Mouse (Mus musculus): Measurements from ENCODE around the gene Dand5. TPM values are rescaled to one million over a fixed set of nuclear protein-coding genes. Genes with fewer than 3 reads are reported as not detected.

Gene Dand5
- 6.6 and 7.1 TPM in 2 replicates for polyA plus RNA-seq (2016; fragmentation: Nextera tagmentation; extraction: Ambion mirVana)

DNA sequence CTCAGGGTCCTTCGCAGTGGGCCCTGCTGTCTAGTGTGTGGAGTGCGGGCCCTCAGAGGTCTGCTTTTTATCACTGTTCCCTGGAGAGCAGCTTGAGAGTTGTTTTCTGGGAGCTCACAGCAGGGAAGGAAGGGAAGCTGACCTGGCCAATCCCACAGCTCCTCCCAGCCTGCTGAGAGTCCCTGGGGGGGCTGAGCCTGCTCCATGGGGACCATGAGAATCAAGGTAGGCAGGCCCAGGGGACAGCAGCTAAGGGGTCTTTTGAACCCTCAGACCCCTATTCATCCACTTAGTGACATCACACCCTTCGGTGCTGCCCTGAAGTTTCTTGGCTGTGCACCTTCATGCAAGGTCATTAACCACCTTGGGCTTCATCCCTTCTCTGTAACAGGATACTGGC lies at the start of gene Dand5:
Gene Dand5, minus strand, starts transcription at position 101 of the 400 bp plus-strand sequence.
- 22% methylated on average over 3 of the region's 3 CpGs for WGBS
- H3K4me2 ChIP-seq (replicated peaks), result peak within 1 kb of the TSS; percentile 47

DNA sequence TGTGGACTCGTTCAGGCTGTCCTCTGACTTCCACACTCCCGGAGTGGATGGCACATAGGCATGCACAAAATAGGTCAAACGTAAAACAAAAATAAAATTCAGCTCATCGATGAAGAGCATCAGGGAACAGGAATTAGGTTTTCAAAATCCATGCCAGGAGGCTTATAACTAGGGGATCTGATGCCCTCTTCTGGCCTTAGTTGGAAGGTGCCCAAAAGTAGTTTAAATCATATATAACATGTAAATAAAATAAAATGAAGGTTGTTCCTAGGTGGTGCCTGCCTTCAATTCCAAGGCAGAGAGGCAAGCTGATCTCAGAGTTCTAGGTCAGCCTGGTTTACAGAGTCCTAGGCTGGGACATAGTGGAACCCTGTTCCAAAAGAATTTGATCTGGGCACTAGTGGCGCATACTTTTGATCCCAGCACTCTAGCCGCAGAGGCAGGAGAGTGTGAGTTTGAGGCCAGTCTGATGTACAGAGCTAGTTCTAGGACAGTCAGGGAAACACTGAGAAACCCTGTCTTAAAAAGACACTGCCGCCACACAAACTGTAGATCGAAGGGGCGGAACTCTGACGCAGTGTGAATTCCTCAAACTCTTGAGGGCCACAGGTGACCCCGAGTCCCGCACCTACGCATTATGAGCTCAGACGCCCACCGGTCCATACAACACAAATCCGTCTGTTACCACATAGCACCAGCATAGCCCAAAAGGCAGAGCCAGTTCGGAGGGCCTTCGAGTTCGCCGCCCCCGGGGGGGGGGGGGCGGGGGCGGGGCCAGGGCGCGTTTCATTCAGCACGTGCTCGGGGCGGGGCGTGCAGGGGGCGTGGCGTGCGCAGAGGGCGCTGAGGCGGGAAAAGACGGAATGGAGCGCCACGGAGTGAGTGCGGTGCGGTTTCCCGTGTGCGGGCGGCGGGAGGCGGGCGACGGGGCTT lies 49.0 kb upstream of the Dand5 start, which contains the start of gene Syce2:
Gene Syce2, plus strand, starts transcription at position 736 of the 933 bp plus-strand sequence.
- H3K4me2 ChIP-seq (replicated peaks), result peak within 1 kb of the TSS; percentile 73
- peaks cover 13% of the 10 kb centered on the region for H3K4me1 ChIP-seq
- H3K4me3 ChIP-seq, result peak within 1 kb of the TSS; percentile 39
- peak within 1 kb of the TSS; percentile 56 for H3K9ac ChIP-seq
- no peaks in the 10 kb centered on the region for H3K9me3 ChIP-seq (replicated peaks)
- WGBS, result 13% methylated on average over 46 of the region's 46 CpGs
- H3K27me3 ChIP-seq, result peaks cover 14% of the 10 kb centered on the region
- no peak within 1 kb of the TSS for H3K27ac ChIP-seq
- peak; percentile 59 for ATAC-seq (ENCODE audit: low FRiP score)
- peaks cover 35% of the 10 kb centered on the region for H3K36me3 ChIP-seq

More for the DNA sequence above, at the start of gene Dand5:
- H3K27me3 ChIP-seq, result peaks cover 14% of the 10 kb centered on the region
- H3K9me3 ChIP-seq (replicated peaks), result no peaks in the 10 kb centered on the region
- H3K4me1 ChIP-seq, result peaks cover 10% of the 10 kb centered on the region
- no peak within 1 kb of the TSS for H3K27ac ChIP-seq
- no peak within 1 kb of the TSS for H3K9ac ChIP-seq
- 0 out of 2 replicates have a peak within 1 kb of the TSS, but pooled peaks have one; percentile 4 for H3K4me3 ChIP-seq
- 0 out of 2 replicates have a peak, but pooled peaks have one; percentile 16 for ATAC-seq (ENCODE audit: low FRiP score)
- no peaks in the 10 kb centered on the region for H3K36me3 ChIP-seq

DNA sequence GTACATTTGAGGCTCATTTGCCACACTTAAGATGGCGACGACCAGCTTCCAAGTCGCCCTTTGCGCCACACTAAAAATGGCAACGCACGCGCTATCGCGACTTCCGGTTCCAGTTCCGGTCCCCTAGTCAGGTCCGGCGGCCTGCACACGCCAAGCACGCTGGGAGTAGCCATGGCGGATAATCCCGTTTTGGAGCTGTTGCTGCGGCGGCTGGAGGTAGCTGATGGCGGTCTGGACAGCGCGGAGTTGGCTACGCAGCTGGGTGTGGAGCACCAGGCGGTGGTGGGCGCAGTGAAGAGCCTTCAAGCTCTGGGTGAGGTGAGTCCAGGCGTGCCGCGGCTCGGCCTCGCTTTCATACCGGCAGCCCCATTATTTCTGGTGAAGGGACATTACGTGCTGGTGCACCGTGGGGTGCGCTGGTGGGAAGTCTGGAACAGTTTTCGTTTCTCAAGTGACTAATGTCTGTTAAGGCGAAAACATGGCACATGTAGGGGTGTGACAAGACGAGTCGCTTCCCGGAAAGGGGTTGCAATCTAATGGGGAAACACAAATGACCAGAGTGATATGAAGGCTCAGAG lies 34.3 kb upstream of the Dand5 start, which contains the start of gene Farsa:
Gene Farsa, plus strand, starts transcription at position 126 of the 578 bp plus-strand sequence.
- H3K36me3 ChIP-seq, result peaks cover 28% of the 10 kb centered on the region
- peak within 1 kb of the TSS; percentile 83 for H3K9ac ChIP-seq
- H3K27me3 ChIP-seq, result no peaks in the 10 kb centered on the region; the same call in 1 of the 2 replicates
- peak; percentile 93 for ATAC-seq (ENCODE audit: low FRiP score)
- peak within 1 kb of the TSS; percentile 82 for H3K4me3 ChIP-seq
- H3K4me2 ChIP-seq (replicated peaks), result peak within 1 kb of the TSS; percentile 75
- H3K4me1 ChIP-seq, result peaks cover 13% of the 10 kb centered on the region
- no peaks in the 10 kb centered on the region for H3K9me3 ChIP-seq (replicated peaks)
- under 1% methylated on average over 39 of the region's 39 CpGs for WGBS
- peak within 1 kb of the TSS; percentile 68 for H3K27ac ChIP-seq

DNA sequence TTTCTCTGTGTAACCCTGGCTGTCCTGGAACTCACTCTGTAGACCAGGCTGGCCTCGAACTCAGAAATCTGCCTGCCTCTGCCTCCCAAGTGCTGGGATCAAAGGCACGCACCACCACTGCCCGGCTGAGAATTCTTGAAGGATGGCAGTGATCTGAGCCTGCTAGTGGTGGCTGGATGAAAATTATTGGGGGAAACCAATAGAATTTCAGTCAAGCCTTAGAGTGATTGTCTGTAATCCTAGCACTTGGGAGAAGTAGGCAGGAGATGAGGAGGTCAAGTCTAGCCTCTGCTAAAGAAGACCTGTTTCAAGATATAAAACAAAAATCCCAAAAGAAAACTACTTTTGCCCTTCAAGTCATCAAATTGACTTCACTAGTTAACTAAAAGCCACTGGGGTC lies 33.8 kb upstream of the Dand5 start:
- ATAC-seq (ENCODE audit: low FRiP score), result peak; percentile 39
- Histone ChIP-seq H3K4me1 (peaks cover 13% of the 10 kb centered on the region), H3K27me3 (no peaks in the 10 kb centered on the region; the same call in 1 of the 2 replicates), H3K27ac (no peak overlapping the region), H3K36me3 (peaks cover 22% of the 10 kb centered on the region), H3K4me3 (peak overlapping the region; percentile 82), H3K9me3 (replicated peaks) (no peaks in the 10 kb centered on the region), H3K4me2 (replicated peaks) (peak overlapping the region; percentile 75), H3K9ac (no peak overlapping the region)
- WGBS, result 93% methylated on average over 3 of the region's 3 CpGs

DNA sequence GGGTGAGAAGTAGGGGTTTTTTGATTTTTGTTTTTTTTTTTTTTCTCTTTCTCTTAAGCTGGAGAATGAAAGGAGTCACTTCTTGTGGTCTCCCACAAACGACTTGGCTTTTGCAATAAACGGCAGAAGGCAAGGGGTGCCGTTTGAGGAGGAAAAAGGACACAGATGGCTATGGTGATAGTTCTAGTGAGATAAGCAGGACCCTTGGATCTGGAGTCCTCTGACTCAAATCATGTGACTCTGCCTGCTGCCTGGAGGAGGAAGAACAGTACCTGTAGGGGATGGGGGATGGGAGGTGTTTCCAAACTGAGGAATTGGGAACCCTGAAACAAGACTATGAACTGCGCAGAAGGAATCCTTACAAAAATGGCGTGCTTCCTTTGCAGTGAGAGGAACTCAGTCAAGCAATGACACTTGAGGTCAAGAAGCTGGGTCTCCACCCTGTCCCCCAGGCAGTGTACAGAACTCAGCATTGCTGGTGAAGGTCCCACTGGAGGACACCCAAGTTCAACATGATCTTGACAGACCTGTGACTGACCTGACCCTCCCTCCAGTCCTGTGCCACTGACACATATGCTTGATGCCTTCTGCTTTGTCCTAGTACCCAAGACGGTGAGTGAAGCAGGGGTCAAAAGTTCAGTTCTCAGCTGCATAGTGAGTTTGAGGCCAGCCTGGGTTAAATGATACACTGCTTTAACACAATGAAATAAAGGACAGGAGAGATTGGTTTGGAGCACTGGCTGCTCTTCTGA lies 25.2 kb upstream of the Dand5 start:
- ATAC-seq (ENCODE audit: low FRiP score), result no peak
- WGBS, result 53% methylated on average over 6 of the region's 6 CpGs
- peak overlapping the region; percentile 76 for H3K4me2 ChIP-seq (replicated peaks)
- H3K9me3 ChIP-seq (replicated peaks), result no peaks in the 10 kb centered on the region
- H3K36me3 ChIP-seq, result peaks cover 23% of the 10 kb centered on the region
- H3K9ac ChIP-seq, result peak overlapping the region; percentile 66; the same call in 1 of the 2 replicates
- peak overlapping the region; percentile 94; the same call in 1 of the 2 replicates for H3K4me3 ChIP-seq
- H3K4me1 ChIP-seq, result peaks cover 32% of the 10 kb centered on the region
- H3K27ac ChIP-seq, result peak overlapping the region; percentile 76
- no peaks in the 10 kb centered on the region for H3K27me3 ChIP-seq

DNA sequence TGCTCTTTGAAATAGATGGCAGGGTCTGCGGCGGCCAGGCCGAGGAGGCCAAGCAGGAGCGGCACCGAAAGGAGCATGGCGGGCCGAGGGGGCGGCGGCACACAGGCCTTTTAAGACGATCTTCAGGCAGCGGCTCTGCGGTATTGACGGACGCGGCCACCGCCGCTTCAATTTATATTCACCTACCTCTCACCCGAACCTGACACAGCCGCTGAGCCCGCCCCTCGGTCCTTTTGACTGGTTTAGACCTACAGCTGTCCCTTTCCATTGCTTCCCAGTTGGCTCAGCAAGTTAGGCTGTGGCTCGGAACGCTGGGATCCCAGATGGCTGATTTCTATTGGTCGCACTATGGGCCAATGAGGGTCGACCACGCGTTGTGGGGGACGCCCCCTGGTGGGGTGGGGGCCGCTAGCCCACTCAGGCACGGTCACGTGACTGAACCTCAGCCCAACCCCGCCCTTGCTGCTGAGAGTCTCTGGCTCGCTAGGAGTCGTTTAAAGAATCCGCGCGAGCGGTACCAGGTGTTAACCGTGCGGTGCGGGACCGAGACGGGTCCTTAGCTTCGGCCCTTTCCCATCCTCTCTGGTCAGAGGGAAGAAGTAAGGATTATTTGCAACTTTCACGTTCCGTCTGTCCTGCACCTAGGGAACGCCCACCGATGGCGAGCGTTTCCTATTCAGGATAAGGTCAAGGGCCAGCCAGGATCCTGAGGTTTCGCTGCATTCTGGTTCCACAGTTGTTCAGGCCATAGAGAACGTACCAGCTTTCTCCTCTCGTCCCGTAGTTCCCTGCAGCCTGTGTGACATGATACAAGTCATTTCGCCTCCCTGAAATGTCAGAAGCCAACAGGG lies 24.3 kb upstream of the Dand5 start, which contains the start of gene Calr:
Gene Calr, minus strand, starts transcription at position 213 of the 851 bp plus-strand sequence.
- H3K4me3 ChIP-seq, result peak within 1 kb of the TSS; percentile 94
- peak within 1 kb of the TSS; percentile 76 for H3K4me2 ChIP-seq (replicated peaks)
- H3K27ac ChIP-seq, result peak within 1 kb of the TSS; percentile 89
- H3K36me3 ChIP-seq, result peaks cover 31% of the 10 kb centered on the region
- no peaks in the 10 kb centered on the region for H3K27me3 ChIP-seq
- H3K4me1 ChIP-seq, result peaks cover 33% of the 10 kb centered on the region
- WGBS, result under 1% methylated on average over 55 of the region's 55 CpGs
- H3K9ac ChIP-seq, result peak within 1 kb of the TSS; percentile 96
- peak; percentile 99 for ATAC-seq (ENCODE audit: low FRiP score)
- no peaks in the 10 kb centered on the region for H3K9me3 ChIP-seq (replicated peaks)

DNA sequence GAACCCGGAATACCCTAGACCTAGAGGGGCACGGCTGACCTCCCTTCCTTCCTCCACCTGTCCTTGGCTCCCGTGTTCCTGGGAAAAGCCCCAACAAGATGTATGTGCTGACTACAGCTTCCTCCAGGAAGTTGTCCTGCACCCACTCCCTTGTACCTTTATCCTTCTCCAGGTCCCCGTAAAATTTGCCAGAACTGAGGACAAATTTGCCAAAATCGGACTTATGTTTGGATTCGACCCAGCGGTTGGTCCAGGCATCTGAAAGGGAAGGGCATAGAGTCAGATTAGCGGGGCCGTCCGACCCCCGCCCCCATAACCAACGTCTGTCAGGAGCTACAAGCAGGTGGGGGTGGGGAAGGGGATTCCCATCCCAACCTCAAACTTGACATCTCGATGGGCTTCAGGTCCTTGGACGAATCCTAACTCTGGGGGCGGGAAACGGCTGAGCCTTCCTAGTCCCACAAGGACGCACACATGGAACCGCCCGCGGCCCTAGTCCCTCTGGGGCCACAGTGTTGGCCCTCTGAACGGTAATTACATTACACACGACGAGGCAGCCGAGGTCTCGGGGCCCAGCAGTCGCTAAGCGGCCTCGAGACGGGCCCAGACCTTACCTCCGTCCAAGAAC lies 23.6 kb upstream of the Dand5 start:
- Histone ChIP-seq H3K36me3 (peaks cover 39% of the 10 kb centered on the region), H3K4me2 (replicated peaks) (peak overlapping the region; percentile 76), H3K9ac (peak overlapping the region; percentile 96), H3K27ac (peak overlapping the region; percentile 89), H3K9me3 (replicated peaks) (no peaks in the 10 kb centered on the region), H3K27me3 (no peaks in the 10 kb centered on the region), H3K4me3 (peak overlapping the region; percentile 94), H3K4me1 (peaks cover 33% of the 10 kb centered on the region)
- ATAC-seq (ENCODE audit: low FRiP score), result peak; percentile 23
- WGBS, result 2% methylated on average over 30 of the region's 30 CpGs

DNA sequence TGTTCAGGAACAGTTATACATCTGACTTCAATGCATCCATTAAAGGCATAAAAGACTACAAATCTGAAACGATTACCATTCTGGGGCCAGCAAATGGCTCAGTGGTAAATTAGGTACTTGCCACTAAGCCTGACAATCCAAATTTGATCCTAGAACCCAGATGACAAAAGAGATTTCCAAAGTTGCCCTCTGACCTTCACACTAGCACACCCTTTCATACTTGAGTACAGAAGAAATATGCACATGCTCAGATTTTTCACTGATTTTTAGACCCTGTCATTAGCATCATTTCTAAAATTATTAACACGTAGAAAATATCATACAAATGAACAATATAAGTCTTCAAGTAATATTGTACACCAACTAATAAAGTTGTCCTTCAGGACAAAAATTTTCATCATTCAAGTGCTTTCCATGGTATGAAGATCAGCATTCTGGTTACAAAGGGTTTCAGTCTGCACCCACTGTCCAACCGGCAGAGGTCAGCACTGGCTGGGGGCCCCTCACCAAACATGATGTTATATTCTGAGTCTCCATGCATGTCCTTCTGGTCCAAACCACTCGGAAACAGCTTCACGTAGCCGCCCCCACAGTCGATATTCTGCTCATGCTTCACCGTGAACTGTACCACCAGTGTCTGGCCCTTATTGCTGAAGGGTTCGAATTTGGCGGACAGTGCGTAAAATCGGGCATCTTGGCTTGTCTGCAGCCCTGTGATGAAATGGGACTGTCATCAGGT lies 22.9 kb upstream of the Dand5 start:
- H3K9ac ChIP-seq, result peak overlapping the region; percentile 96
- 16% methylated on average over 12 of the region's 12 CpGs for WGBS
- peaks cover 39% of the 10 kb centered on the region for H3K36me3 ChIP-seq
- peak overlapping the region; percentile 76 for H3K4me2 ChIP-seq (replicated peaks)
- peaks cover 33% of the 10 kb centered on the region for H3K4me1 ChIP-seq
- H3K4me3 ChIP-seq, result peak overlapping the region; percentile 94
- no peaks in the 10 kb centered on the region for H3K9me3 ChIP-seq (replicated peaks)
- ATAC-seq (ENCODE audit: low FRiP score), result no peak
- no peaks in the 10 kb centered on the region for H3K27me3 ChIP-seq
- H3K27ac ChIP-seq, result peak overlapping the region; percentile 89

DNA sequence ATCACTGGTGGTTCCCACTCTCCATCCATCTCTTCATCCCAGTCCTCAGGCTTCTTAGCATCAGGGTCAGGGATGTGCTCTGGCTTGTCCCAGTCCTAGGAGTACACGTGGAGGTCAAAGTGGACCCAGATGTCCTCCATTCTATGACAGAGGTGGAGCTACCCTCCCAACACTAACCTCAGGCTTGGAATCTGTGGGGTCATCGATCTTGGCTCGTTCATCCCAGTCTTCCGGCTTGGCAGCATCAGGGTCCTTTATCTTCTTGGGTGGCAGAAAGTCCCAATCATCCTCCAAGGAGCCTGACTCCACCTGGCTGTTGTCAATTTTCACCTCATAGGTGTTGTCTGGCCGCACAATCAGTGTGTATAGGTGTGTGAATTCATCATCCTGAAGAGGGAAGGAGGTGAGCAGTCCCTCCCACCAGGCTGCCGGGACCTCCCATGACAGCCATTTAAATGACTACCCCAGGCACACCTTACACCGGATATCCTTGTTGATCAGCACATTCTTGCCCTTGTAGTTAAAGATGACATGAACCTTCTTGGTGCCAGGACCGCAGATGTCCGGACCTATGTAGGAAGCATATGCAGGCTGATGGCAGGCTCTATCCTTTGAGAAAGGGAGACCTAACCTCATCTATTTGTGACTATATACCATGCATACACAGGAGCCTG lies 21.9 kb upstream of the Dand5 start:
- Histone ChIP-seq H3K9me3 (replicated peaks) (no peaks in the 10 kb centered on the region), H3K36me3 (peaks cover 39% of the 10 kb centered on the region), H3K4me2 (replicated peaks) (peak overlapping the region; percentile 76), H3K9ac (peak overlapping the region; percentile 96), H3K4me3 (peak overlapping the region; percentile 94), H3K27ac (no peak overlapping the region), H3K27me3 (no peaks in the 10 kb centered on the region), H3K4me1 (peaks cover 36% of the 10 kb centered on the region)
- 91% methylated on average over 9 of the region's 9 CpGs for whole genome bisulfite sequencing
- ATAC-seq (ENCODE audit: low FRiP score), result no peak

DNA sequence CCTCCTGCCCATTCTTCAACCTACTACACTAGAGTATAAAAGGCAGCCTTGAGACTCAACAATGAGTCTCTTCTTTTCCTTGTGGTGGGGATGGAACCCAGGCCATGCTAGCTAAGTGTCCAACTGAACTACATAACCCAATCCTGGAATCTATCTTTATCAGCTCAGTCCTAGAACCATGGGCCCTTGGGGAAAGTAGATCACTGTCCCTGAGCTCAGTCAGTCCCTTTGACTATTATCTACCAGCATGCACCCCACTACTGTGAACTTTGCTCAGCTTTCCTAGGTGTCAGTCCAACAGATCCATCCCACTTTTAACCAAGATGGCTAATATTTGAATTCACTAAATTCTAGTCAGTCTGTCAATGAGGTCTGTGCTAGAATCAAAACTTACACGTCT lies 18.9 kb upstream of the Dand5 start:
- 83% methylated on average over 1 of the region's 1 CpGs for WGBS

More for the DNA sequence above, 18.9 kb upstream of the Dand5 start:
- Histone ChIP-seq H3K36me3 (peaks cover 65% of the 10 kb centered on the region), H3K9ac (no peak overlapping the region), H3K27me3 (no peaks in the 10 kb centered on the region), H3K4me1 (peaks cover 43% of the 10 kb centered on the region), H3K27ac (peak overlapping the region; percentile 25), H3K4me2 (replicated peaks) (no peak overlapping the region), H3K4me3 (no peak overlapping the region), H3K9me3 (replicated peaks) (no peaks in the 10 kb centered on the region)
- ATAC-seq (ENCODE audit: low FRiP score), result no peak

Data from hindbrain, embryonic 12.5 days (tissue).